Comparison of ENCODE assay signal across 8 mouse cellular contexts in genomic region chr9:44836439-44836838, GRCm38 (mm10). TPM values are rescaled to one million over a fixed set of nuclear protein-coding genes. Genes with fewer than 3 reads are reported as not detected.
DNase-seq lines count a peak whose midpoint lies in the region; ATAC-seq and TF ChIP-seq lines count a peak whose summit lies in the region.
"Had no signal": no experiment of that assay in that cellular context is flagged by ENCODE, and none has a peak within 500 bp of the region (broad histone marks: within the 10 kb centered on the region; RNA-seq: fewer than 3 reads in every experiment).

No protein-coding gene starts in this region.

- H3K27me3 ChIP-seq in C2C12 (ENCODE audit: control insufficient read depth, insufficient read depth, insufficient read length), result no peaks in the 10 kb centered on the region
- H3K27me3 ChIP-seq in G1E (ENCODE audit: insufficient read depth, low read length), result no peaks in the 10 kb centered on the region
- H3K27me3 ChIP-seq in cerebellum, adult 2 months (ENCODE audit: control insufficient read depth, insufficient read depth, low read length), result no peaks in the 10 kb centered on the region
- H3K27me3 ChIP-seq: liver, embryonic 15.5 days had no signal

- H3K4me3 ChIP-seq in C2C12 (ENCODE audit: insufficient read depth, poor library complexity, severe bottlenecking) (no peak overlapping the region), G1E (ENCODE audit: low read depth, low read length) (no peak overlapping the region)
- H3K4me3 ChIP-seq in cerebellum, adult 2 months (replicated peaks; ENCODE audit: insufficient read depth, low read depth, low read length), result no peak overlapping the region
- H3K4me3 ChIP-seq: liver, embryonic 15.5 days had no signal

- DNase-seq in G1E (ENCODE audit: low spot score), result peak; percentile 31
- DNase-seq in cerebellum, adult 2 months, result peak; percentile 70 to 80
- peak; percentile 50 to 64 for DNase-seq in gastrocnemius, adult 8-10 months (ENCODE audit: low spot score in 2 of 2)
- peak; percentile 42 to 73 for DNase-seq in layer of hippocampus, adult 8-10 months (ENCODE audit: low spot score in 2 of 2)
- DNase-seq in lung, postnatal 25 days (ENCODE audit: low spot score), result peak; percentile 71
- DNase-seq in spleen, adult 18-20 months, result peak; percentile 35 to 65

- no peaks in the 10 kb centered on the region for H3K79me3 ChIP-seq in C2C12 (ENCODE audit: low read depth)

- peak; percentile 25 for TF ChIP-seq CTCF in C2C12 (IDR thresholded peaks at IDR 0.05; ENCODE audit: control insufficient read depth, insufficient read depth, insufficient read length)
- TF ChIP-seq CTCF in G1E (IDR thresholded peaks at IDR 0.05; ENCODE audit: low read depth, low read length), result peak; percentile 48
- peak; percentile 74 for TF ChIP-seq CTCF in cerebellum, adult 2 months (IDR thresholded peaks at IDR 0.05; ENCODE audit: borderline replicate concordance, insufficient read depth, low read depth, low read length)

- H3K79me2 ChIP-seq in C2C12 (ENCODE audit: control insufficient read depth, insufficient read depth), result no peaks in the 10 kb centered on the region

- TF ChIP-seq POLR2A in cerebellum, adult 2 months (IDR thresholded peaks at IDR 0.05; ENCODE audit: borderline replicate concordance, insufficient read depth, low read length), result no peak

- no peak for ATAC-seq in G1E (ENCODE audit: extremely low read depth, insufficient number of reproducible peaks, low FRiP score, poor library complexity, severe bottlenecking)

- H3K36me3 ChIP-seq in C2C12 (ENCODE audit: control insufficient read depth, insufficient read depth) (peaks cover 66% of the 10 kb centered on the region), G1E (replicated peaks) (peaks cover 90% of the 10 kb centered on the region)

- no peak overlapping the region for H3K27ac ChIP-seq in cerebellum, adult 2 months (ENCODE audit: insufficient read depth, low read length)
- H3K27ac ChIP-seq: liver, embryonic 15.5 days had no signal

- H3K9me3 ChIP-seq in G1E (replicated peaks), result no peaks in the 10 kb centered on the region
- H3K9me3 ChIP-seq: liver, embryonic 15.5 days had no signal

- WGBS in cerebellum, adult 2 months, result 24% methylated on average over 7 of the region's 7 CpGs

- H3ac ChIP-seq in C2C12 (ENCODE audit: control insufficient read depth, insufficient read length, low read depth), result no peak overlapping the region

- H3K4me1 ChIP-seq in G1E (ENCODE audit: insufficient read depth, low read depth, low read length), result no peaks in the 10 kb centered on the region
- H3K4me1 ChIP-seq in cerebellum, adult 2 months (ENCODE audit: control insufficient read depth, insufficient read depth, low read length), result no peaks in the 10 kb centered on the region
- H3K4me1 ChIP-seq: liver, embryonic 15.5 days had no signal

TF ChIP-seq in C2C12, 6 proteins besides CTCF, POLR2A, EP300 and RAD21:
- TF ChIP-seq MAX (IDR thresholded peaks at IDR 0.05) (no peak), FOSL1 (IDR thresholded peaks at IDR 0.05; ENCODE audit: insufficient read depth, low read length, poor library complexity, severe bottlenecking) (no peak), MYOG (IDR thresholded peaks at IDR 0.05; ENCODE audit: control insufficient read depth, extremely low read depth, insufficient read length) (no peak)

RNA-seq across cellular contexts. Expression of gene Ttc36, which starts 33.6 kb away (rescaled TPM):
- not detected for polyA plus RNA-seq in C2C12 (2012; fragmentation: generic; extraction: Trizol)
- not detected in 2 replicates for total RNA-seq in G1E (2014; fragmentation: Nextera tagmentation)
- 0.76 TPM in 1 of 2 replicates, not detected in the other for total RNA-seq in G1E (2017)
- 0.31 and 0.38 TPM in 2 replicates for polyA plus RNA-seq in G1E (2012)
- polyA plus RNA-seq in cerebellum, adult 2 months (2012; rRNA removed), result 0.67 and 1.1 TPM in 2 replicates
- total RNA-seq in gastrocnemius, adult 8-10 months (2022), result under 1 TPM in 2 of 4 experiments, not detected in 2; 0.92 to 0.96 TPM
- total RNA-seq in layer of hippocampus, adult 8-10 months (2022), result 1 to 10 TPM in 2 of 4 experiments, under 1 TPM in 1, not detected in 1; 0.74 to 1.4 (median 1.1) TPM

RNA-seq across cellular contexts. Expression of gene Tmem25, which starts 37.3 kb away (rescaled TPM):
- polyA plus RNA-seq in C2C12 (2012; fragmentation: generic; extraction: Trizol) (0.46 TPM), G1E (2012) (0.04 and 0.08 TPM in 2 replicates)
- total RNA-seq in G1E (2014; fragmentation: Nextera tagmentation) (not detected in 2 replicates), G1E (2017) (0.27 and 0.52 TPM in 2 replicates)
- polyA plus RNA-seq in cerebellum, adult 2 months (2012; rRNA removed), result 203 and 229 TPM in 2 replicates
- total RNA-seq in gastrocnemius, adult 8-10 months (2022), result 1 to 10 TPM; 4.3 to 7.7 (median 5.8) TPM
- total RNA-seq in layer of hippocampus, adult 8-10 months (2022), result 10 to 100 TPM; 43.8 to 55.1 (median 49.5) TPM

RNA-seq across cellular contexts. Expression of gene Kmt2a, which starts 44.7 kb away (rescaled TPM):
- polyA plus RNA-seq in C2C12 (2012; fragmentation: generic; extraction: Trizol), result 5.6 TPM
- total RNA-seq in G1E (2014; fragmentation: Nextera tagmentation), result 143 TPM in 2 replicates
- 5.9 and 6.3 TPM in 2 replicates for total RNA-seq in G1E (2017)
- polyA plus RNA-seq in G1E (2012), result 8.9 and 10.0 TPM in 2 replicates
- 31.3 and 39.0 TPM in 2 replicates for polyA plus RNA-seq in cerebellum, adult 2 months (2012; rRNA removed)
- total RNA-seq in gastrocnemius, adult 8-10 months (2022), result 10 to 100 TPM; 14.0 to 22.4 (median 18.0) TPM
- 100 to 1,000 TPM in 1 of 4 experiments, 10 to 100 TPM in 3; 63.4 to 103 (median 80.1) TPM for total RNA-seq in layer of hippocampus, adult 8-10 months (2022)

Comparison
In these comparisons a context has a peak if more than half of its experiments do, and no peak if none do; other contexts are left out.
1. RNA of gene Tmem25, which starts 37.3 kb away (total RNA-seq): 43.8 to 55.1 TPM in layer of hippocampus, adult 8-10 months; 4.3 to 7.7 TPM in gastrocnemius, adult 8-10 months and 0.27 to 0.52 TPM in G1E; every median in the first group is over 4 times any median in the second.
2. Peak in every context shown above with its lines, with median percentiles within 50 percentile points of each other: CTCF ChIP-seq and DNase-seq.